ENCODE assay signal across 17 mouse cellular contexts in the genomic region with DNA sequence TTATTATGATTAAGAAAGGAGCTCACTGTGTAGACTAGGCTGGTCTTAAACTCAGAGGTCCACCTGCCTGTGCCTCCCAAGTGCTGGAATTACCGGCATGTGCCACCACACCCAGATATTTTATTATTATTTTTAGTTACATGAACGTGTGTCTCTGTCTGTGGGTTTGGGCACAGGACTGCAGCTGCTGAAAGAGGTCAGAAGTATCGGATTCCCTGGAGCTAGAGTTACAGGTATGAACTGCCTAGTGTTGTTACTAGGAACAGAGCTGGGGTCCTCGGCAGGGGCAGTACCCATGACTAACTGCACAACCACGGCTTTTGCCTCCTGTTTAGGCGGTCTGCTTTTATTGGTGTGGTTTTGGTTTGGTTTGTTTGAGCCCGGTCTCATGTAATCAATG. TPM values are rescaled to one million over a fixed set of nuclear protein-coding genes. Genes with fewer than 3 reads are reported as not detected.
DNase-seq lines count a peak whose midpoint lies in the region; ATAC-seq lines count a peak whose summit lies in the region.
"Had no signal": no experiment of that assay in that cellular context is flagged by ENCODE, and none has a peak within 500 bp of the region (broad histone marks: within the 10 kb centered on the region; RNA-seq: fewer than 3 reads in every experiment).

No protein-coding gene starts in this region.

- H3K4me2 ChIP-seq in heart, embryonic 13.5 days: peak overlapping the region; percentile 38
- H3K4me2 ChIP-seq in kidney, embryonic 15.5 days: peak overlapping the region; percentile 38
- peak overlapping the region; percentile 44 for H3K4me2 ChIP-seq in limb, embryonic 13.5 days (replicated peaks)
- H3K4me2 ChIP-seq: stomach, embryonic 15.5 days had no signal

- no peak for ATAC-seq in heart, embryonic 13.5 days (ENCODE audit: extremely low read depth, insufficient number of reproducible peaks, low FRiP score, low TSS enrichment)
- ATAC-seq in kidney, embryonic 15.5 days (replicated peaks; ENCODE audit: low FRiP score): peak; percentile 70
- peak; percentile 79 for ATAC-seq in limb, embryonic 13.5 days (ENCODE audit: low FRiP score, low read depth)
- ATAC-seq: CD4-positive, CD25-positive, alpha-beta regulatory T cell, adult 4 months; inflammation-experienced regulatory T-cells, adult 6 months; lung, postnatal 0 days; midbrain, embryonic 16.5 days had no signal

- H3K27ac ChIP-seq in heart, embryonic 13.5 days (replicated peaks): no peak overlapping the region
- H3K27ac ChIP-seq in kidney, embryonic 15.5 days: peak overlapping the region; percentile 69
- no peak overlapping the region for H3K27ac ChIP-seq in embryonic facial prominence, embryonic 10.5 days (replicated peaks)
- H3K27ac ChIP-seq in limb, embryonic 13.5 days: peak overlapping the region; percentile 29; the same call in 1 of the 2 replicates
- H3K27ac ChIP-seq: stomach, embryonic 15.5 days had no signal

- H3K9ac ChIP-seq in heart, embryonic 13.5 days: peak overlapping the region; percentile 53
- H3K9ac ChIP-seq in kidney, embryonic 15.5 days: peak overlapping the region; percentile 5; the same call in 1 of the 2 replicates
- no peak overlapping the region for H3K9ac ChIP-seq in limb, embryonic 13.5 days
- H3K9ac ChIP-seq: stomach, embryonic 15.5 days had no signal

- H3K9me3 ChIP-seq in heart, embryonic 13.5 days: no peaks in the 10 kb centered on the region
- H3K9me3 ChIP-seq in kidney, embryonic 15.5 days (replicated peaks): no peaks in the 10 kb centered on the region
- no peaks in the 10 kb centered on the region for H3K9me3 ChIP-seq in embryonic facial prominence, embryonic 10.5 days
- no peaks in the 10 kb centered on the region for H3K9me3 ChIP-seq in limb, embryonic 13.5 days
- H3K9me3 ChIP-seq: stomach, embryonic 15.5 days had no signal

- H3K36me3 ChIP-seq in heart, embryonic 13.5 days: no peaks in the 10 kb centered on the region
- H3K36me3 ChIP-seq in kidney, embryonic 15.5 days: no peaks in the 10 kb centered on the region
- H3K36me3 ChIP-seq in embryonic facial prominence, embryonic 10.5 days (replicated peaks): no peaks in the 10 kb centered on the region; the same call in 1 of the 2 replicates
- no peaks in the 10 kb centered on the region for H3K36me3 ChIP-seq in limb, embryonic 13.5 days
- H3K36me3 ChIP-seq: stomach, embryonic 15.5 days had no signal

- intact Hi-C loops in heart, postnatal 14 days (cut with DNase I): no loop called here

- WGBS in heart, embryonic 13.5 days: 37% methylated on average over 7 of the region's 7 CpGs
- 8% methylated on average over 7 of the region's 7 CpGs for WGBS in kidney, embryonic 15.5 days
- WGBS in embryonic facial prominence, embryonic 10.5 days: 23% methylated on average over 7 of the region's 7 CpGs
- WGBS in limb, embryonic 13.5 days: 3% methylated on average over 7 of the region's 7 CpGs

- H3K4me3 ChIP-seq in heart, embryonic 13.5 days: no peak overlapping the region
- H3K4me3 ChIP-seq in kidney, embryonic 15.5 days (replicated peaks): no peak overlapping the region
- H3K4me3 ChIP-seq in embryonic facial prominence, embryonic 10.5 days: peak overlapping the region; percentile 11; the same call in 1 of the 2 replicates
- H3K4me3 ChIP-seq in limb, embryonic 13.5 days: no peak overlapping the region
- H3K4me3 ChIP-seq: erythroblast, embryonic 14.5 days; stomach, embryonic 15.5 days had no signal

- no peak for DNase-seq in heart, postnatal 14 days
- no peak for DNase-seq in kidney, adult 9 months
- peak; percentile 42 for DNase-seq in embryonic facial prominence, embryonic 10.5 days (ENCODE audit: low spot score)
- DNase-seq in right cerebral cortex, postnatal 25 days: no peak
- no peak for DNase-seq in urinary bladder, postnatal 14 days (ENCODE audit: low spot score)
- DNase-seq: adrenal gland, adult 8-10 months; cerebellum, postnatal 14 days; liver had no signal

- H3K27me3 ChIP-seq in heart, embryonic 13.5 days (replicated peaks): no peaks in the 10 kb centered on the region
- H3K27me3 ChIP-seq in kidney, embryonic 15.5 days: no peaks in the 10 kb centered on the region
- H3K27me3 ChIP-seq in embryonic facial prominence, embryonic 10.5 days (replicated peaks; ENCODE audit: low read depth, poor library complexity, severe bottlenecking): no peaks in the 10 kb centered on the region
- H3K27me3 ChIP-seq in limb, embryonic 13.5 days: no peaks in the 10 kb centered on the region
- H3K27me3 ChIP-seq: stomach, embryonic 15.5 days had no signal

- H3K4me1 ChIP-seq in heart, embryonic 13.5 days: peaks cover 59% of the 10 kb centered on the region
- H3K4me1 ChIP-seq in kidney, embryonic 15.5 days: peaks cover 54% of the 10 kb centered on the region
- H3K4me1 ChIP-seq in embryonic facial prominence, embryonic 10.5 days: peaks cover 35% of the 10 kb centered on the region
- H3K4me1 ChIP-seq in limb, embryonic 13.5 days: peaks cover 45% of the 10 kb centered on the region

RNA-seq across cellular contexts. Expression of gene Srsf3, which starts 23.8 kb away (rescaled TPM):
- 321 and 347 TPM in 2 replicates for polyA plus RNA-seq in heart, embryonic 13.5 days (2015; fragmentation: Nextera tagmentation; extraction: Ambion mirVana)
- total RNA-seq in heart, postnatal 14 days (2021): 100 to 1,000 TPM in 1 of 2 experiments, 10 to 100 TPM in 1; 99.7 to 120 TPM
- 605 and 671 TPM in 2 replicates for polyA plus RNA-seq in kidney, embryonic 15.5 days (2015; fragmentation: Nextera tagmentation; extraction: Ambion mirVana)
- polyA plus RNA-seq in embryonic facial prominence, embryonic 10.5 days (2016; fragmentation: Nextera tagmentation; extraction: Ambion mirVana): 830 and 831 TPM in 2 replicates
- polyA plus RNA-seq in limb, embryonic 13.5 days (2015; fragmentation: Nextera tagmentation; extraction: Ambion mirVana): 694 and 714 TPM in 2 replicates

RNA-seq across cellular contexts. Expression of gene Cdkn1a, which starts 34.6 kb away (rescaled TPM):
- 38.5 and 52.3 TPM in 2 replicates for polyA plus RNA-seq in heart, embryonic 13.5 days (2015; fragmentation: Nextera tagmentation; extraction: Ambion mirVana)
- total RNA-seq in heart, postnatal 14 days (2021): 100 to 1,000 TPM; 105 to 121 TPM
- 62.2 and 79.3 TPM in 2 replicates for polyA plus RNA-seq in kidney, embryonic 15.5 days (2015; fragmentation: Nextera tagmentation; extraction: Ambion mirVana)
- polyA plus RNA-seq in embryonic facial prominence, embryonic 10.5 days (2016; fragmentation: Nextera tagmentation; extraction: Ambion mirVana): 26.0 and 27.5 TPM in 2 replicates
- 91.0 and 92.1 TPM in 2 replicates for polyA plus RNA-seq in limb, embryonic 13.5 days (2015; fragmentation: Nextera tagmentation; extraction: Ambion mirVana)

RNA-seq across cellular contexts. Expression of gene Stk38, which starts 48.4 kb away (rescaled TPM):
- 68.7 and 71.0 TPM in 2 replicates for polyA plus RNA-seq in heart, embryonic 13.5 days (2015; fragmentation: Nextera tagmentation; extraction: Ambion mirVana)
- total RNA-seq in heart, postnatal 14 days (2021): 10 to 100 TPM; 47.6 to 48.8 TPM
- polyA plus RNA-seq in kidney, embryonic 15.5 days (2015; fragmentation: Nextera tagmentation; extraction: Ambion mirVana): 98.5 and 105 TPM in 2 replicates
- polyA plus RNA-seq in embryonic facial prominence, embryonic 10.5 days (2016; fragmentation: Nextera tagmentation; extraction: Ambion mirVana): 118 and 125 TPM in 2 replicates
- polyA plus RNA-seq in limb, embryonic 13.5 days (2015; fragmentation: Nextera tagmentation; extraction: Ambion mirVana): 119 and 120 TPM in 2 replicates

RNA-seq across cellular contexts. Expression of gene Rab44, which starts 57.7 kb away (rescaled TPM):
- 0.18 and 0.35 TPM in 2 replicates for polyA plus RNA-seq in heart, embryonic 13.5 days (2015; fragmentation: Nextera tagmentation; extraction: Ambion mirVana)
- total RNA-seq in heart, postnatal 14 days (2021): under 1 TPM; 0.73 to 0.76 TPM
- polyA plus RNA-seq in kidney, embryonic 15.5 days (2015; fragmentation: Nextera tagmentation; extraction: Ambion mirVana): 0.34 and 0.35 TPM in 2 replicates
- polyA plus RNA-seq in embryonic facial prominence, embryonic 10.5 days (2016; fragmentation: Nextera tagmentation; extraction: Ambion mirVana): 0.09 and 0.21 TPM in 2 replicates
- polyA plus RNA-seq in limb, embryonic 13.5 days (2015; fragmentation: Nextera tagmentation; extraction: Ambion mirVana): 0.34 and 0.80 TPM in 2 replicates
- polyA plus RNA-seq: CD4-positive, CD25-positive, alpha-beta regulatory T cell, adult 4 months; inflammation-experienced regulatory T-cells, adult 6 months had no signal

Comparison
In these comparisons a context has a peak if more than half of its experiments do, and no peak if none do; other contexts are left out.
1. H3K27ac ChIP-seq: peak in kidney, embryonic 15.5 days (single experiment) and limb, embryonic 13.5 days (single experiment); none in heart, embryonic 13.5 days (single experiment) and embryonic facial prominence, embryonic 10.5 days (single experiment).
2. Peak in every context shown above with its lines, with median percentiles within 50 percentile points of each other: H3K4me2 ChIP-seq.